Mouse (Mus musculus): ENCODE results near the gene Ywhae. TPM values are rescaled to one million over a fixed set of nuclear protein-coding genes. Genes with fewer than 3 reads are reported as not detected.

The Ywhae gene
- polyA plus RNA-seq, 1 experiment from 2014 or later, result 1,381 TPM

DNA sequence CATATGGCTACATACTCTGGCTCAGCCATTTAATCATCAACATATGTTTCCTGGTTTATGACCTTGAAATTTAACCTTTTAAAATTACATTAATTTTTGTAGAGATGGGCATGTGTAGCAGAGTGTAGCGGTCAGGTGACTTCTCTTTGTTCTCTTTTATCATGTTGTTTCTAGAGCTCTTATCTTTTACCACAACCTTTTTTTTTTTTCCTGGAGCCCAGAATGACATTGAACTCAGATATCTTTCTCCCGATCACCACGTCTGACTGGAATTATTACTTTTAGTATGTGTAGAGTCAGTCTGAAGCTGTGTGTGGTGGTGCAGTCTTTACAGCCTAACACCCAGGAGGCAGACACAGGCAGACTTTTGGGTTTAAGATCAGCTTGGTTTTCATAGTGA is 8.9 kb downstream of the Ywhae start:
- ATAC-seq (ENCODE audit: low FRiP score, low read depth), result no peak
- H3K4me3 ChIP-seq, result no peak overlapping the region
- H3K9me3 ChIP-seq, result no peaks in the 10 kb centered on the region
- no peaks in the 10 kb centered on the region for H3K27me3 ChIP-seq (replicated peaks)
- H3K36me3 ChIP-seq, result peaks cover 16% of the 10 kb centered on the region
- no peak overlapping the region for H3K27ac ChIP-seq
- H3K9ac ChIP-seq, result no peak overlapping the region
- H3K4me2 ChIP-seq (replicated peaks), result no peak overlapping the region
- 87% methylated on average over 3 of the region's 3 CpGs for whole genome bisulfite sequencing
- H3K4me1 ChIP-seq, result peaks cover 10% of the 10 kb centered on the region

DNA sequence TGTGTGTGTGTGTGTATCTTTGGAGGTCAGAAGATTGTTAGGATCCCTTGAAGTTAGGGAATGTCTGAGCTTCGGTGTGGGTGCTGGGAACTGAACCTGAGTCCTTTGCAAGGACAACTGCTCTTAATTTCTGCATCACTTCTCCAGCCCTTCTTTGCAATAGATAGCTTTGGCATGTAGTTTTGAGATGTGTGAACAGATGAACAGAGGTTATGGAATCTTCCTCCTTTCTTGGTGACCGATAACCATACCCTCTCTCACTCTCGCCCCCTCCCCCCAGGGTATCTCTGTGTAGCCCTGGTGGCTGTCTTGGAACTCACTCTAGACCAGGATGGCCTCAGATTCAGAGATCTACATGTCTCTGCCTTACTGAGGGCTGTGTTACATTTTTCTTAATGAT is 12.1 kb downstream of the Ywhae start:
- 93% methylated on average over 3 of the region's 3 CpGs for WGBS
- no peak for ATAC-seq (ENCODE audit: low FRiP score, low read depth)
- peaks cover 12% of the 10 kb centered on the region for H3K4me1 ChIP-seq

DNA sequence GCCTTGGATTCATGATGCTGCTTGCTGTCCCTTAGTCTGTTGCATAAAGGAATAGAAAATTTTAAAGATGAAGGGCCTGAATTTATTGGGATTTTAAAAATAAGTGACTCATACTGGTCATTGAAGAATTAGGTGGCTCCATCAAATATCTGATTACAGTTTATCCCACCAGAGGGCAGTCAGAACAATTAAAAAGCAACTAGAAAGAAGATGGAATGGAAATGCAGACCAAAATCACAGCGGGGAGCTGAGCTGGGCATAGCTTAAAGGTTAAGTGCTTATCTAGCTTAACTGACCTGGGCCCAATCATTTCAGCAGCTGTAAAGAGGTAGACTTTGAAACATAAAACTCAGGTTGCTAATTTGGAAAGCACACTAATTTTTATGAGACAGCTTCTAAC is 17.9 kb downstream of the Ywhae start:
- no peaks in the 10 kb centered on the region for H3K27me3 ChIP-seq (replicated peaks)
- no peak overlapping the region for H3K27ac ChIP-seq
- no peak overlapping the region for H3K9ac ChIP-seq
- peaks cover 10% of the 10 kb centered on the region for H3K4me1 ChIP-seq
- H3K9me3 ChIP-seq, result no peaks in the 10 kb centered on the region
- 91% methylated on average over 1 of the region's 1 CpGs for WGBS
- no peak overlapping the region for H3K4me3 ChIP-seq
- peaks cover 8% of the 10 kb centered on the region; the same call in 1 of the 2 replicates for H3K36me3 ChIP-seq
- ATAC-seq (ENCODE audit: low FRiP score, low read depth), result no peak
- no peak overlapping the region for H3K4me2 ChIP-seq (replicated peaks)

More for the DNA sequence above, 12.1 kb downstream of the Ywhae start:
- no peak overlapping the region for H3K4me2 ChIP-seq (replicated peaks)
- H3K4me3 ChIP-seq, result no peak overlapping the region
- H3K36me3 ChIP-seq, result peaks cover 5% of the 10 kb centered on the region; the same call in 1 of the 2 replicates
- H3K9ac ChIP-seq, result no peak overlapping the region
- no peak overlapping the region for H3K27ac ChIP-seq
- H3K9me3 ChIP-seq, result no peaks in the 10 kb centered on the region
- no peaks in the 10 kb centered on the region for H3K27me3 ChIP-seq (replicated peaks)

DNA sequence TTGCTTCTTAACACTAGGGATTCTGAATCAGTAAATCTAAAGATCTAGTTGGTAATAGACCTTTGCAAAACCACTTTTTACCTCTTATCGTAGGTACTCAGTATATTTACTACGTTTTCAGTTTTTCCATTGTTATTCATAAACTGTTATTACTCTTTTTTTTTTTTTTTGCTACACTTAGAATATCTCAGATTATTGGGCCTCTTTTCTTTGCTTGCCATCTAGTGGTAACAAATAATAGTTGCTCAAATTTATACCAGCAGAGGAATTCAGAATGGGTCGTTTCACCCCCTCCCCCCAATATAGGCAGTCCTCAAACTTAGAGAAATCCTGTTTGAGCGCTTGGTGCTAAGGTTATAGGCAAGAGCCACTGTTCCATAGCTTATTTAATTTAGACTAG is 18.4 kb downstream of the Ywhae start:
- H3K4me1 ChIP-seq, result peaks cover 10% of the 10 kb centered on the region
- H3K27me3 ChIP-seq (replicated peaks), result no peaks in the 10 kb centered on the region
- ATAC-seq (ENCODE audit: low FRiP score, low read depth), result no peak
- no peak overlapping the region for H3K4me3 ChIP-seq
- 87% methylated on average over 4 of the region's 4 CpGs for WGBS
- H3K9me3 ChIP-seq, result no peaks in the 10 kb centered on the region
- H3K4me2 ChIP-seq (replicated peaks), result no peak overlapping the region
- H3K27ac ChIP-seq, result no peak overlapping the region
- no peak overlapping the region for H3K9ac ChIP-seq
- H3K36me3 ChIP-seq, result peaks cover 12% of the 10 kb centered on the region; the same call in 1 of the 2 replicates

DNA sequence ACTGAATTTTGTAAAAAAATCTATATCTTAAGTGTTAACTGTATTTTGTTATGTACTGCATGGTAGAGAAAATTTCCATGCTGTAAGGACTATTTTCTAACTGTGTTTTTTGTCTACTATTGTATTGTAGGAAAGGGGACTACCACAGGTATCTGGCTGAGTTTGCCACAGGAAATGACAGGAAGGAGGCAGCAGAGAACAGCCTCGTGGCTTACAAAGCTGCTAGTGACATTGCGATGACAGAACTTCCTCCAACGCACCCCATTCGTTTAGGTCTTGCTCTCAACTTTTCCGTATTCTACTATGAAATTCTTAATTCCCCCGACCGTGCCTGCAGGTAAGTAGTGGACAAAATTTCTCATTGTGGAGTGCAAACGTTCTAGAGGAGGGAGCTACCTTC is 24.0 kb downstream of the Ywhae start:
- no peak for ATAC-seq (ENCODE audit: low FRiP score, low read depth)
- Histone ChIP-seq H3K27ac (no peak overlapping the region), H3K4me3 (no peak overlapping the region), H3K4me2 (replicated peaks) (no peak overlapping the region), H3K27me3 (replicated peaks) (no peaks in the 10 kb centered on the region), H3K9me3 (no peaks in the 10 kb centered on the region), H3K36me3 (peaks cover 61% of the 10 kb centered on the region), H3K9ac (no peak overlapping the region), H3K4me1 (no peaks in the 10 kb centered on the region)
- WGBS, result 94% methylated on average over 8 of the region's 8 CpGs

DNA sequence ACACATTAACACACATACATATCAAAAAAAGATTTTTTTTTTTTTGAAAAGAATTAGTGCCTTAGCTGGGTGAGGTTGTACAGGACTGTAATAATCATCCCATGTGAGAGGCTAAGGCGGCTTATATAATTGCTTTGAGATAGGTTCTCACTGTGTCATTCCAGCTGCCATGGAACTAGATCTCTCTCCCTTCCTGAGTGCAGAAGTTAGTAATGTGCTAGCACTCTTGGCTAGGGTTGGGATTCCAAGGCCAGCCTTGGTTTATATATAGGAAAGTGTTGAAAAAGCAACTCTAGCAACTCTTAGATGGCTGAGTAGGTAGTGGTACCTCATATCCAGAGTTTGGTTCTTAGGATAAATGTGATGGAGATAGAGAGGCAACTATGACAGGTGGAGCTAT is 25.9 kb downstream of the Ywhae start:
- H3K36me3 ChIP-seq, result peaks cover 65% of the 10 kb centered on the region
- WGBS, result 96% methylated on average over 1 of the region's 1 CpGs

DNA sequence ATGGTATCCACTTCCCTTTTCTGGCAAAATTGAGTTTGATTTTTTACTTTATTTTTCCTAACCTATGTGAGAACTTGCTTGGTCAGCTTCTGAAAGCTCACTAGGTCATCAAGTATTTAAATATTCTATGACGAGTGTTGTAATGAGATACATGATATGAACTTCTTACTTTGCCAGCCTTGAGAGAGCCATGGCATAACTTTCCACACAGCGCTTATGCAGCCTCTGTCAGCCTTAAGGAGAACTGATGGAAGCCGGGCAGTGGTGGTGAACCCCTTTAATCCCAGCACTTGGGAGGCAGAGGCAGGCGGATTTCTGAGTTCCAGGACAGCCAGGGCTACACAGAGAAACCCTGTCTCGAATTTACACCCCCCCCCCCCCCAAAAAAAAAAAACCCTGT is 28.1 kb downstream of the Ywhae start:
- Histone ChIP-seq H3K9ac (no peak overlapping the region), H3K4me1 (no peaks in the 10 kb centered on the region), H3K9me3 (no peaks in the 10 kb centered on the region), H3K36me3 (peaks cover 78% of the 10 kb centered on the region), H3K27ac (no peak overlapping the region), H3K4me3 (no peak overlapping the region), H3K4me2 (replicated peaks) (no peak overlapping the region), H3K27me3 (replicated peaks) (no peaks in the 10 kb centered on the region)
- WGBS, result 92% methylated on average over 5 of the region's 5 CpGs
- ATAC-seq (ENCODE audit: low FRiP score, low read depth), result no peak

More for the DNA sequence above, 25.9 kb downstream of the Ywhae start:
- Histone ChIP-seq H3K9me3 (no peaks in the 10 kb centered on the region), H3K9ac (no peak overlapping the region), H3K4me3 (no peak overlapping the region), H3K4me1 (no peaks in the 10 kb centered on the region), H3K27ac (no peak overlapping the region), H3K27me3 (replicated peaks) (no peaks in the 10 kb centered on the region), H3K4me2 (replicated peaks) (no peak overlapping the region)
- no peak for ATAC-seq (ENCODE audit: low FRiP score, low read depth)

DNA sequence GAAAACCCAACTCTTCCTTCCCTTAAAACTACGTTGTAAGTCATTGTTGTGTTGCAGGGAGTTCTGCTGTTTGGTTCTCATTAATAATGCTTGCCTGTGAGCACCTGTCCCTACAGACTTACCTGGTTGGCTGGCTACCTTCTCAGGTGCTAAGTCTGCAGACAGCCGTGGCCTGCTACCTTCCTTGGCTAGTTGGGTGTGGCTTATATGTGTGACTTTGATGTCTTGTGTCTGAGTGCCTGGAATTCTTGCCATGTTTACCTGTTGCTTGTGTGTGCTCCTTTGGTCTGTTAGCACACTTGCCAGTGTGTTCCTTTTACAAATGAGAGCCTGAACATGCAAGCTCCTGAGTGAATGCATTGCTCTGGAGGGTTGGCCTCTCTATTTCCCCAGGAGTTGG is 30.0 kb downstream of the Ywhae start:
- Histone ChIP-seq H3K9ac (no peak overlapping the region), H3K27ac (no peak overlapping the region), H3K4me2 (replicated peaks) (no peak overlapping the region), H3K4me1 (no peaks in the 10 kb centered on the region), H3K36me3 (peaks cover 74% of the 10 kb centered on the region), H3K4me3 (no peak overlapping the region), H3K9me3 (no peaks in the 10 kb centered on the region), H3K27me3 (replicated peaks) (no peaks in the 10 kb centered on the region)
- ATAC-seq (ENCODE audit: low FRiP score, low read depth), result no peak
- 98% methylated on average over 2 of the region's 2 CpGs for WGBS

DNA sequence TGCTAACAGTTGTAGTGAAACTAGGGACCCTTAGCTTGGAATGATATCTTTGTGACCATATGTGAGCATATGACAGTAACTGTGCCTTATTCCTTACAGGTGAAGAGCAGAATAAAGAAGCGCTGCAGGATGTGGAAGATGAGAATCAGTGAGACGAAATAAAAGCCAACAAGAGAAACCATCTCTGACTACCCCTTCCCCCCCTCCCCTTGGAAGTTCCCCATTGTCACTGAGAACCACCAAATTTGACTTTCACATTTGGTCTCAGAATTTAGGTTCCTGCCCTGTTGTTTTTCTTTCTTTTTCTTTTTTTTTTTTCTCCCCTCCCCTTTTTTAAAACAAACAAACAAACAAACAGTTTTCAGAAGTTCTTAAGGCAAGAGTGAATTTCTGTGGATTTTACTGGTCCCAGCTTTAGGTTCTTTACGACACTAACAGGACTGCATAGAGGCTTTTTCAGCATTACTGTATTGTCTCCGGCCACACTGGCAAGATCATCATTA is 31.9 kb downstream of the Ywhae start:
- no peak for ATAC-seq (ENCODE audit: low FRiP score, low read depth)
- H3K36me3 ChIP-seq, result peaks cover 57% of the 10 kb centered on the region

DNA sequence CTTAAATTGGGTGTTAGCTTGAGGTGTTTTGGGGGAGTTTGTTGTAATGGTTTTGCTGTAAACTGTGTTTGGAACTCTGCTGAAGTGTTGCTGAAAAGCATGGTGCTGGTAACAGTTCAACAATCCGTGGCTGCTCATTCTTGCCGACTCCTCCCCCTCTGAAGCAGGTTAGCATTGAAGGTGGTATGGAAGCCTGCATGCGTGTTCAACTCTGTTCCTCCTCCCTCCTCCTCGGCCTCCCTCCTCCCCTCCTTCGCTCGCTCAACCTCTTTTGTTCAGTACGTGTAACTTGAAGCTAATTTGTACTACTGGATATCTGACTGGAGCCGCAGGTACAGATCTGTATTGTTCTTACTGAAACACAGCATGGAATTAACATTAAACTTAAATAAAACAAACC is 32.5 kb downstream of the Ywhae start:
- ATAC-seq (ENCODE audit: low FRiP score, low read depth), result no peak
- Histone ChIP-seq H3K27me3 (replicated peaks) (no peaks in the 10 kb centered on the region), H3K4me2 (replicated peaks) (no peak overlapping the region), H3K9ac (no peak overlapping the region), H3K27ac (no peak overlapping the region), H3K36me3 (peaks cover 51% of the 10 kb centered on the region), H3K4me1 (peaks cover 3% of the 10 kb centered on the region; the same call in 1 of the 2 replicates), H3K4me3 (no peak overlapping the region), H3K9me3 (no peaks in the 10 kb centered on the region)
- 83% methylated on average over 8 of the region's 8 CpGs for WGBS

More for the DNA sequence above, 31.9 kb downstream of the Ywhae start:
- Histone ChIP-seq H3K9me3 (no peaks in the 10 kb centered on the region), H3K27me3 (replicated peaks) (no peaks in the 10 kb centered on the region), H3K4me1 (peaks cover 3% of the 10 kb centered on the region; the same call in 1 of the 2 replicates), H3K9ac (no peak overlapping the region), H3K4me3 (no peak overlapping the region), H3K4me2 (replicated peaks) (no peak overlapping the region), H3K27ac (no peak overlapping the region)
- 87% methylated on average over 4 of the region's 4 CpGs for WGBS

DNA sequence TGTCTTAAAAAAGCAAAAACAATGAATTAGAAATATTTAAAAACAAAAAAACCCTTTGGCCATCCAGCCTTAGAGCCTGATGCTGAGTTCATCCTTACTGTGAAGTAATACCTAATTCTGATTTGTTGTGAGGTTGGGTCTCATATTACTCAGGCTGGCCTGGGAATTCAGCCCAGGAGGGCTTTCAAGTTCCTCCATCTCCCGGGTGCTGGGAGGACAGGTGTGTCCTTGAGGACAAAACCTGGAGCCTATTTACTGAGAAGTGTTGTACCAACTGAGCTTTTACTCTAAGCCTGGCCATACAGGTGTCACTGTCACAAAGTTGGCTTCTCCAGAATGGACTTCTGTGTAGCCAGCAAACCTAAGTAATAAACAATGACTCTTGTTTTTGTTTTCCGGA is 34.3 kb downstream of the Ywhae start:
- Histone ChIP-seq H3K27me3 (replicated peaks) (no peaks in the 10 kb centered on the region), H3K9me3 (no peaks in the 10 kb centered on the region)

DNA sequence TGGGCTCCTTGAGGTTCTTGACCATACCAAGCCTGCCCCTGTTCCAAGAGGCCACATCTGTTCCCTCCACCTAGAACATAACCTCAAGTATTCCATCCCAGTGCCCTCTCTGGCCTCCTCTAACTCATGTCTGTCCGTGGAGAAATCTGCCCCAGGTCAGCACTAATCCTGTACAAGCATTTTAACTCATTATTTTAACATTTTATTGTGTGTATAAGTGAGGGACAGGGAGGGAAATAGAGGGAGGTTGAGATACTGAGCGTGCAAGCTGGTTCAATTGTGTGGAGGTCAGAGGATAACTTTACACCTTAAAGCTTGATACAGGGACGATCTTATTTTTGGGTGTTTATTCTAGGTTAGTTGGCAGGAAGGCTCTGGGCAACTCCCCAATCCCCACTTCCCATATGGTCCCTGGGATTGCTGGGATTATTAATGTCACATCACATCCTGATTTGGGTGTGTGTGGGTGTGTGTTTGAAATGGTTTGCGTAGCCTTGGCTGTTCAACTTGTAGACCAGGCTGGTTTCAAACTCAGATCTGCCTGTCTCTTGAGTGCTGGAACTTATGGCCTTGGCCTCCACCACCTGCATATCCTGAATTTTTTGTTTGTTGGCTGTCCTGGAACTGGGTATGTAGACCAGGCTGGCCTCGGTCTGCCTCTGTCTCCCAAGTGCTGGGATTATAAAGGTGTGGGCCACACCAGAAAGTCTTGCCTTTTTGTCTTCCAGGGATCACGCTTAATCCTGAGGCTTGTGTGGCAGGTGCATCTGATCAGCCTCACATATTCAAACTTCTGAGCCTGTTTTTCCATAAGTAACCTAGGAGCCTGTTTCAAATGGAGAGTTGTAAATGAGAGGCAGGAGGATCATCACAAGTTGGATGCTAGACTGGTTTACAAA is 35.7 kb downstream of the Ywhae start:
- no peak overlapping the region for H3K27ac ChIP-seq

More for the DNA sequence above, 34.3 kb downstream of the Ywhae start:
- Histone ChIP-seq H3K36me3 (peaks cover 34% of the 10 kb centered on the region), H3K27ac (no peak overlapping the region), H3K4me1 (peaks cover 3% of the 10 kb centered on the region; the same call in 1 of the 2 replicates), H3K4me3 (no peak overlapping the region), H3K9ac (no peak overlapping the region), H3K4me2 (replicated peaks) (no peak overlapping the region)
- no peak for ATAC-seq (ENCODE audit: low FRiP score, low read depth)
- WGBS, result 78% methylated on average over 2 of the region's 2 CpGs

More for the DNA sequence above, 35.7 kb downstream of the Ywhae start:
- no peaks in the 10 kb centered on the region for H3K27me3 ChIP-seq (replicated peaks)
- no peaks in the 10 kb centered on the region for H3K9me3 ChIP-seq
- H3K9ac ChIP-seq, result no peak overlapping the region
- ATAC-seq (ENCODE audit: low FRiP score, low read depth), result no peak
- peaks cover 3% of the 10 kb centered on the region; the same call in 1 of the 2 replicates for H3K4me1 ChIP-seq
- H3K4me3 ChIP-seq, result no peak overlapping the region
- peaks cover 31% of the 10 kb centered on the region for H3K36me3 ChIP-seq
- 63% methylated on average over 6 of the region's 6 CpGs for WGBS
- H3K4me2 ChIP-seq (replicated peaks), result peak overlapping the region; percentile 47; the same call in 1 of the 2 replicates

All from neural tube, embryonic 12.5 days (tissue).